Mouse (Mus musculus): ENCODE data around the gene Ano2.

The Ano2 gene

GRCm38 (mm10) chr6:125747322-125747930, 57.2 kb downstream of the Ano2 start:
- no peak for DNase-seq

GRCm38 (mm10) chr6:125748646-125749045, 58.4 kb downstream of the Ano2 start:
- no peak for DNase-seq

- DNase-seq = no peak
Observed at GRCm38 (mm10) chr6:125762851-125763519, 72.8 kb downstream of the Ano2 start.

- peak; percentile 39 for DNase-seq
Observed at GRCm38 (mm10) chr6:125773256-125773655, 83.0 kb downstream of the Ano2 start.

GRCm38 (mm10) chr6:125776291-125776690, 86.1 kb downstream of the Ano2 start:
- DNase-seq = no peak

- DNase-seq = no peak
Observed at GRCm38 (mm10) chr6:125802954-125803353, 112.7 kb downstream of the Ano2 start.

GRCm38 (mm10) chr6:125803364-125804011, 113.3 kb downstream of the Ano2 start:
- DNase-seq = no peak

GRCm38 (mm10) chr6:125808996-125809649, 118.9 kb downstream of the Ano2 start:
- no peak for DNase-seq

GRCm38 (mm10) chr6:125811395-125811794, 121.2 kb downstream of the Ano2 start:
- DNase-seq = no peak

GRCm38 (mm10) chr6:125838121-125838520, 147.9 kb downstream of the Ano2 start:
- peak; percentile 43 for DNase-seq

GRCm38 (mm10) chr6:125841284-125841683, 151.1 kb downstream of the Ano2 start:
- peak; percentile 2 for DNase-seq

GRCm38 (mm10) chr6:125851196-125851595, 161.0 kb downstream of the Ano2 start:
- no peak for DNase-seq

- no peak for DNase-seq
Observed at GRCm38 (mm10) chr6:125858294-125858693, 168.1 kb downstream of the Ano2 start.

- DNase-seq = peak; percentile 49
Observed at GRCm38 (mm10) chr6:125868516-125868915, 178.3 kb downstream of the Ano2 start.

GRCm38 (mm10) chr6:125871482-125871881, 181.3 kb downstream of the Ano2 start:
- DNase-seq = no peak

- DNase-seq = no peak
Observed at GRCm38 (mm10) chr6:125874742-125875141, 184.5 kb downstream of the Ano2 start.

- DNase-seq = no peak
Observed at GRCm38 (mm10) chr6:125876884-125877283, 186.7 kb downstream of the Ano2 start.

- no peak for DNase-seq
Observed at GRCm38 (mm10) chr6:125878671-125879070, 188.5 kb downstream of the Ano2 start.

GRCm38 (mm10) chr6:125879306-125879705, 189.1 kb downstream of the Ano2 start:
- DNase-seq = no peak

GRCm38 (mm10) chr6:125888596-125888995, 198.4 kb downstream of the Ano2 start:
- no peak for DNase-seq

- no peak for DNase-seq
Observed at GRCm38 (mm10) chr6:125894340-125894739, 204.1 kb downstream of the Ano2 start.

- DNase-seq = no peak
Observed at GRCm38 (mm10) chr6:125914446-125914845, 224.2 kb downstream of the Ano2 start.

- DNase-seq = no peak
Observed at GRCm38 (mm10) chr6:125922746-125923145, 232.5 kb downstream of the Ano2 start.

- no peak for DNase-seq
Observed at GRCm38 (mm10) chr6:125924979-125925378, 234.8 kb downstream of the Ano2 start.
